Mouse (Mus musculus): ENCODE measurements around the gene Cep350.

Cep350 gene

GRCm38 (mm10) chr1:155973068-155973718, at the start of gene Cep350:
Gene Cep350 (minus strand): TSS chr1:155973255.
- DNase-seq: peak; percentile 99

- DNase-seq: no peak
These were observed 47.3 kb upstream of the Cep350 start for GRCm38 (mm10) chr1:156020402-156020801.

GRCm38 (mm10) chr1:156019800-156020199, 46.7 kb upstream of the Cep350 start:
- no peak for DNase-seq

- DNase-seq: no peak
These were observed 35.9 kb upstream of the Cep350 start for GRCm38 (mm10) chr1:156009003-156009402.

- no peak for DNase-seq
These were observed 32.9 kb upstream of the Cep350 start for GRCm38 (mm10) chr1:156005906-156006305.

GRCm38 (mm10) chr1:156003201-156003935, 30.3 kb upstream of the Cep350 start:
- DNase-seq: no peak

- no peak for DNase-seq
These were observed 29.3 kb upstream of the Cep350 start for GRCm38 (mm10) chr1:156002366-156002765.

- DNase-seq: no peak
These were observed 22.6 kb upstream of the Cep350 start for GRCm38 (mm10) chr1:155995612-155996011.

GRCm38 (mm10) chr1:155994524-155994923, 21.5 kb upstream of the Cep350 start:
- no peak for DNase-seq

GRCm38 (mm10) chr1:155990391-155990790, 17.3 kb upstream of the Cep350 start:
- no peak for DNase-seq

- peak; percentile 87 for DNase-seq
These were observed 16.3 kb upstream of the Cep350 start for GRCm38 (mm10) chr1:155989387-155989786.

- DNase-seq: no peak
These were observed 14.6 kb upstream of the Cep350 start for GRCm38 (mm10) chr1:155987625-155988024.

GRCm38 (mm10) chr1:155974931-155975330, 1.9 kb upstream of the Cep350 start:
- no peak for DNase-seq

- DNase-seq: no peak
These were observed 794 bp upstream of the Cep350 start for GRCm38 (mm10) chr1:155973719-155974379.

- DNase-seq: peak; percentile 35
These were observed 648 bp downstream of the Cep350 start for GRCm38 (mm10) chr1:155972146-155973067.

- DNase-seq: no peak
These were observed 23.9 kb downstream of the Cep350 start for GRCm38 (mm10) chr1:155949170-155949569.

GRCm38 (mm10) chr1:155944361-155944760, 28.7 kb downstream of the Cep350 start:
- DNase-seq: no peak

GRCm38 (mm10) chr1:155937416-155937815, 35.6 kb downstream of the Cep350 start:
- no peak for DNase-seq

- DNase-seq: no peak
These were observed 38.4 kb downstream of the Cep350 start for GRCm38 (mm10) chr1:155934702-155935101.

- DNase-seq: no peak
These were observed 69.5 kb downstream of the Cep350 start for GRCm38 (mm10) chr1:155903561-155903960.

- no peak for DNase-seq
These were observed 71.7 kb downstream of the Cep350 start for GRCm38 (mm10) chr1:155901348-155901747.

- no peak for DNase-seq
These were observed 78.7 kb downstream of the Cep350 start for GRCm38 (mm10) chr1:155894382-155894781.

GRCm38 (mm10) chr1:155886846-155887245, 86.2 kb downstream of the Cep350 start:
- no peak for DNase-seq

All from retina, postnatal 1 day (tissue).